Mouse (Mus musculus): ENCODE data around the gene Il17rc.

Gene Il17rc

DNA sequence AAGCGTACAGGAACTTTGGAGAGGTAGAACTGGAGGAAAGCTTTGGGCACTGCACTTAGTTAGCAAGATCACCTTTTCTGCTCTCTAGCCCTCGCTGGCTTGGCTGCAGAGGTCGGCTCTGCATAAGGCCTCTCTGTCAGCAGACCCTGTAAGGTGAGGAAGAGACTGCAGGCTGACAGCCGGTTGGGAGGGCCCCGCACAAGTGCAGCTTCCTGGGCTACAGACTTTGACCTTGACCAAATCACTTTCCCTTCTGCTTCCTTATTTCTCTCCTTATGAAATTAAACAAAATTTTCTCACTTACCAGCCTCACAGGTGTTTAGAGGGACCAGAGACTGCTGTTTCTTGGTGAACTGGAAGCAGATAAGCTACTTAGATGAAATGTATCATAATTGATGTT is 16.2 kb upstream of the Il17rc start:
- in situ Hi-C loops (cut with MboI, MseI) = no loop called here

DNA sequence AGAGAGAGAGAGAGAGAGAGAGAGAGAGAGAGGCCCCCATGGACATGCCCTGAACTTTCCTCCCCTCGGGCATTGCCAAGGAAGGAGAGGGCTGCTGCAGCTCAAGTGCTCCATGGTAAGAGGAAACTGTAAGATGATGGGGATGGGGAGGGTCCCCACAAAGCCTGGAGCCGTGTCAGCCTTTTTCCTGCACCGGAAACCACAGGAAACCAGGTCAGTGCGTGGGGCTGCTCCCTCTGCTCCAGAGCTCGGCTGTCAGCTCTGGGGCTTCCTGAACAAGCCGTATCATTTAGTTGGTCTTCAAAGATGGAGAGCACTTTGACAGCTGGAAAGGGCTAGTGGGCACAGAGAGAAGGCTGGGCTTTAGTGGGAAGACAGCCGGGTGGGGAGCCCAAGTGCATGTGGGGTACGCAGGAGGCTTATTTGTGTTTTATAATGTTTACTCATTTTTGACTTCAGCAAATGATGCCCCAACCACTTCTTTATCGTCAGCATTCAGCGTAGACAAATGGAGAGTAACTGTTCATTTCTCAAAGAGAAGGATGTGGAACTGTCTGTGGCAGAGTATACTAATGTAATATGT is 13.2 kb upstream of the Il17rc start, which contains the start of gene Il17re:
Il17re (plus strand) TSS at position 533 of the 583 bp plus-strand sequence.
- in situ Hi-C loops (cut with MboI, MseI) = no loop called here

DNA sequence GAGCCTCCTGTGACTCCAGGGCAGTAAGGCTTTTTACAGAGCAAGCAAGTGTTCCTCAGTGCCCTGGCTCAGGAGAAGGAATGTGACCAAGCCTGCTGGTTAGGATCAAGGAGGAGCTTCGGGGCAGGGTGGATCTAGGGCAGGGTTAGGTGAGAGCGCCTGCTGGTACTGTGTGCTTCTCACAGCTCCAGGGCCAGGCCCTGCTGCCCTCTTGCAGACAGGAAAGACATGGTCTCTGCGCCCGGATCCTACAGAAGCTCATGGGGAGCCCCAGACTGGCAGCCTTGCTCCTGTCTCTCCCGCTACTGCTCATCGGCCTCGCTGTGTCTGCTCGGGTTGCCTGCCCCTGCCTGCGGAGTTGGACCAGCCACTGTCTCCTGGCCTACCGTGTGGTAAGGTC is 12.6 kb upstream of the Il17rc start:
- in situ Hi-C loops (cut with MboI, MseI) = no loop called here

DNA sequence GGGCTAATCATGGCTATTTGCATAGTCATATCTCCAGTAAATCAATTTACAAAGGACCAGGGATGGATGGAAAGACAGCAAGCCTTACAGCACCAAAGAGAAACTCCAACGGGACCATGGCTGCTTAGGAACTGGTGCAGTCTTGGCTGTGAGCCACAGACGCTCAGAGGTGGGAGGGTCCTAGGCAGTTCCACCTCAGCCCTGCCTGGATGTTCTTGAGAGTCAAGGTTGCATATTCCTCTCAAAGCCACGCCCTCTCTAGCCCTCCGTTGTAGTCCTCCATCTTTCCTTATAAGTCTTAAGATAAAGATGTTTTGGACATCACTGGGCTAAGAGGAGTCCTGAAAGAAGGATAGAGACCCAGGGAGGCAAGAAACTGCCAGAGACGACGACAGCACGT is 7.2 kb upstream of the Il17rc start:
- in situ Hi-C loops (cut with MboI, MseI) = no loop called here

DNA sequence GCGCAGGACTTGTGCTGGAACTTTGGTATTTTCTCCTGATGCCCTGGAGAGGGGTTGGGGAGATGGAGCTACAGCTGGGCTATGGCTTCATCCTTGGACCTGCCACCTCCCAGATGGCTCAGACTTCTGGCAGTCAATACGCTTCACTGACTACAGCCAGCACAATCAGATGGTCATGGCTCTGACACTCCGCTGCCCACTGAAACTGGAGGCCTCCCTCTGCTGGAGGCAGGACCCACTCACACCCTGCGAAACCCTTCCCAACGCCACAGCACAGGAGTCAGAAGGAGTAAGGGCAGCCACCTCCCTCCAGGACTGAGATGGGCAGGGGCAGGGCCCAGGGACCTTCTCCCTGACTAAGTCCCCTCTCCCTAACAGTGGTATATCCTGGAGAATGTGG is 5.6 kb upstream of the Il17rc start:
- in situ Hi-C loops (cut with MboI, MseI) = no loop called here

DNA sequence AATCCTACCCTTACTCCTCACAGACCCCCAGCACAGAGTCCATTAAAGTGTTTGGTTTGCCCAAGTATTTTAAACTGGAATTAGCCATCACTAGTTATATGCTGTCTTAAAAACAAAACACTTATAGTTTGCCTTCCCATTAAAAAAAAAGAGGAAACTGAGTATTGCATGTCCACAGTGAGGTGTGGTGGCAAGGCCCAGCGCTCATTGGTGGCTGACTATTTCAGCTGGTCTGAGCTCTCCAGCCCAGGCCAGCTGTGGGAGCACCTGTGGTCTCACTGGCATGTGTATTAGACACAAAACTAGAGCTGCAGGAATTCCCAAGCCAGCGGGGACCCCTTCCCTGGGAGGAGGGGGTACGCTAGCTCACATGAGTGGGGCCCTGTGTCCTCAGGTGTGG is 2.7 kb upstream of the Il17rc start:
- in situ Hi-C loops (cut with MboI, MseI) = no loop called here

DNA sequence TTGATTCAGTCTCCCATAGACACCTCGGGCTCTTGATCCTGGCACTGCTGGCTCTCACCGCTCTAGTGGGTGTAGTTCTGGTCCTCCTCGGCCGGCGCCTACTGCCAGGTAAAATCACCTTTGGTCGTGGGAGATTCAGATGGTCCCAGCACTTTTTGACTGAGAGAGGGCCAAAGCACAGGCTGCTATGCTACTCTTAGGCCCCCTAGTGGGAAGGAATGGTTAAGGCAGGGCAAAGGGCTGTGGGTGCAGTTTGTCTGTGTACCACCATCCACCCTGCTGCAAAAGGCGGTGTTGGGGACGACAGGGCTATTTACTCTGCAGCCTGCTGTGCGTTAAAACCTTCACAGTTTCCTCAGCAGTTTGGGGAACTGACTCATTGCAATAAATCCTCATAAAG is 2.2 kb upstream of the Il17rc start:
- in situ Hi-C loops (cut with MboI, MseI) = no loop called here

DNA sequence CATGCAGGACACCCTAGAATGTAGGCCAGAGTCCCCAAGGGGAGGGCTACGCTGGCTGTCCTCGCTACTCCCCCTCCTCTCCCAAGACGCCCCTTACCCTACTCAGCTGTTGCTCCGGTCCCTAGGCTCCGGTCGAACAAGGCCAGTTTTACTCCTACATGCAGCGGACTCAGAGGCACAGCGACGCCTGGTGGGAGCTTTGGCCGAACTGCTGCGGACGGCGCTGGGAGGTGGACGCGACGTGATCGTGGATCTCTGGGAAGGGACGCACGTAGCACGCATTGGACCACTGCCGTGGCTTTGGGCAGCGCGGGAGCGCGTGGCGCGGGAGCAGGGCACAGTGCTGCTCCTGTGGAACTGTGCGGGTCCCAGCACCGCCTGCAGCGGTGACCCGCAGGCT is 1.8 kb upstream of the Il17rc start:
- in situ Hi-C loops (cut with MboI, MseI) = no loop called here

DNA sequence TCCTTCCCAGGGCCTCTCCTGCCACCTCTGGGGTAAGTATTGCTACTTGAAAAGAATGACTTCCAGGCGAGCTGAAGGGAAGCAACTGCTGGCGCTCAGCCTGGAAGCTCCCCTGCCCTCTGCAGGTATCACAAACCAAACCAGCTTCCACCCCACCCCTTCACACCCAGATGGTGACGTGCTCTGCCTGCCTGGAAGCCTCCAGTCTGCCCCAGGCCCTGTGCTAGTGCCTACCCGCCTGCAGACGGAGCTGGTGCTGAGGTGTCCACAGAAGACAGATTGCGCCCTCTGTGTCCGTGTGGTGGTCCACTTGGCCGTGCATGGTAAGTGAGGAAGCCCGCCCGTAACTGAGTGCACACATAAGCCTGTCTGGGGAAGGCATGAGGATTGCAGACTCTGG is 834 bp downstream of the Il17rc start:
- in situ Hi-C loops (cut with MboI, MseI) = no loop called here

DNA sequence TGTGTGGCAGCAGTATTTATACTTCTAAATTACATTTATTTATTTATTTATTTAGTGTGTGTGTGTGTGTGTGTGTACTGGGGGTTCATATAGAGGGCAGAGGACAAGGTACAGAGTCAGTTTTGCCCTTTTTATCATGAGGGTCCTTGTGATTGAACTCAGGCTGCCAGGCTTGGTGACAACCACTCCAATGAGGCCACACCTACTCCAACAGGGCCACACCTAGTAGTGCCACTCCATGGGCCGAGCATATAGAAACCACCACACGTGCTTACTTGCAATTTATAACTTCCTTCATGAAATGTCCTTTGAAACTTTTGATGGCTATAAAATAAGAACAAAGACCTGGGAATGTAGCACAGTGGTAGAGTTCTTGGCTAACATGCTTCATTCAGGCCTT is 2.0 kb downstream of the Il17rc start:
- in situ Hi-C loops (cut with MboI, MseI) = no loop called here

DNA sequence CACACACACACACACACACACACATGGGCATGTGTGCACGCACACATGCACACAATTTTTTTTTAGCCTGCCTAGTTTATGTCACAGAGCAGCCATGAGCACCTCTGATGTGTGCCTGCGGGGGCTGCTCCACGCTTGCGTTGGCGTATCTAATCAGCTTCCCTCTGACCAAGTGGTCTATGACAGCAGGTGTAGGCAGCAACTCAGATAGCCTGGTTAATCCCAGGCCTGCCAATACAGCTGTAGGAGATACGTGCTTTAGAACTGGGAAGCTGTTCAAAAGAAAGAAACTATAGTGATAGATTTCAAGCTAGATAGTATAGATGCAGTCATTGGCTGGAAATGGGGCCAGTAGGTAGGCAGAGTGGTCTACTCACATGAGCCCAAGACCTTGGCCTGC is 2.5 kb downstream of the Il17rc start:
- in situ Hi-C loops (cut with MboI, MseI) = no loop called here

DNA sequence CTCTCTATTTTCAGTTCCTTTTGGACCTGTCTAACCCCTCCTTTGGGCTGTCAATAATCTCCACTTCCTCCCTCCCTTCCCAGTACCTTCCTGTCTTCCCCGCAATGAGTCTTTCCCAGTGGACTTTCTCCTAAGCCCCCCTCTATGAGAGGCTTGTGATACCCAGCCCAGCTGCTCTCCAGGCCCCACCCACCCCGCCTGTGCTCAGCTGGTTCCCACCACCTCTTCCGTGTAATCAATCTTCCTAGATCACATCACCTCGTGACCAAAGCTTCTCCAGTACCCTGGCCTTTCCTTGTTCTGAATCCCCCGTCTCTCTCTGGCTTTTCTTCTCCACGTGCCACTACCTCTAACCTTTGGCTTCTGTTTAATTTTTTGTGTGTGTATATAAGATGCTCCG is 6.1 kb downstream of the Il17rc start:
- in situ Hi-C loops (cut with MboI, MseI) = no loop called here

DNA sequence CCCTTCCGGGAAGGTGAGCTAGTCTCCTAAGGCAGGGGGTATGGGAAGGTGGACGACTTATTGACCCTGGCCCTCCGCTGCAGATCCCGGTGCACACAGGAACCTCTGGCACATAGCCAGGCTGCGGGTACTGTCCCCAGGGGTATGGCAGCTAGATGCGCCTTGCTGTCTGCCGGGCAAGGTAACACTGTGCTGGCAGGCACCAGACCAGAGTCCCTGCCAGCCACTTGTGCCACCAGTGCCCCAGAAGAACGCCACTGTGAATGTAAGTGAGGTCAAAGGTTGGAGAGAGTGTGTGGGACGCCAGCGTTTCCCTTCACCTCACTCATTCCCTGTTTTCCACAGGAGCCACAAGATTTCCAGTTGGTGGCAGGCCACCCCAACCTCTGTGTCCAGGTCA is 7.7 kb downstream of the Il17rc start:
- in situ Hi-C loops (cut with MboI, MseI) = no loop called here

DNA sequence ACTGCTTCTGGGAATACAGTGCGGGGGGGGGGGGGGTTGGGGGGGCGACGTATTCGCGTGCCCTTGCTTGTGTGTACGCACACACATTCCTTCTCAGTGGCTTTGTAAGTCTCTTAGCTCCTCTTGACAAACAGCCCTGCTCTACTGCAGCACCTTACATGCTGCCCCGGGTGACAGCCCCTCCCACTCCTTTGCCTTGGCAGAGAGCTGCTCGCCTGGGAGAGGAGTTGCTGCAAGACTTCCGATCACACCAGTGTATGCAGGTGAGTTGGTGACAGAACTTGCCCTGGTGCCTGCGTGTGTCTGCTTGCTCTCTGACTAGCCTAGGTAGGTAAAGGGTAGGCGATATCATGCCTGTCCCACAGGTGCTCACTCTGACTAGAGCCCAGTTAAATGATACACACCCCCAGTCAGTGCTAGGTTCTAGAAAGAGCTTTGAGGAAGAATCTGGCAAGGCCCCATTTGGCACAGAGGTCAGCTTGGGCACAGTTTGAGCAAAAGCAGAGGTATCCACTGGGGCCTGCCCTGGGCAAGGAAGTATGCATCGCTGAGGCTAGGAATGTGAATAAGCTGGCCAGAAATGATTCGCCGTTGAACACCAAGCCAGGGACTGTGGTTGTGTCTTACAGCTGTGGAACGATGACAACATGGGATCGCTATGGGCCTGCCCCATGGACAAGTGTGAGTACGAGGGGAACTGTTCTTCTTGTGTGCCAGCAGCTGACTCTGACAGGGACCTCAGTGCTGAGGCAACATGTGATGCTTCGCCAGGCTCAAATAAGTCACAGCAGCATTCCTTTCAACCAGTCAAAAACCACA is 9.5 kb downstream of the Il17rc start:
- in situ Hi-C loops (cut with MboI, MseI) = no loop called here

DNA sequence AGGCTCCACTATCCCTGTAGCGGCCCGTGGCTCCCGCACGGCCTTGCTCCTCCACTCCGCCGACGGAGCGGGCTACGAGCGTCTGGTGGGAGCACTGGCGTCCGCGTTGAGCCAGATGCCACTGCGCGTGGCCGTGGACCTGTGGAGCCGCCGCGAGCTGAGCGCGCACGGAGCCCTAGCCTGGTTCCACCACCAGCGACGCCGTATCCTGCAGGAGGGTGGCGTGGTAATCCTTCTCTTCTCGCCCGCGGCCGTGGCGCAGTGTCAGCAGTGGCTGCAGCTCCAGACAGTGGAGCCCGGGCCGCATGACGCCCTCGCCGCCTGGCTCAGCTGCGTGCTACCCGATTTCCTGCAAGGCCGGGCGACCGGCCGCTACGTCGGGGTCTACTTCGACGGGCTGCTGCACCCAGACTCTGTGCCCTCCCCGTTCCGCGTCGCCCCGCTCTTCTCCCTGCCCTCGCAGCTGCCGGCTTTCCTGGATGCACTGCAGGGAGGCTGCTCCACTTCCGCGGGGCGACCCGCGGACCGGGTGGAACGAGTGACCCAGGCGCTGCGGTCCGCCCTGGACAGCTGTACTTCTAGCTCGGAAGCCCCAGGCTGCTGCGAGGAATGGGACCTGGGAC is 11.4 kb downstream of the Il17rc start:
- in situ Hi-C loops (cut with MboI, MseI) = no loop called here

DNA sequence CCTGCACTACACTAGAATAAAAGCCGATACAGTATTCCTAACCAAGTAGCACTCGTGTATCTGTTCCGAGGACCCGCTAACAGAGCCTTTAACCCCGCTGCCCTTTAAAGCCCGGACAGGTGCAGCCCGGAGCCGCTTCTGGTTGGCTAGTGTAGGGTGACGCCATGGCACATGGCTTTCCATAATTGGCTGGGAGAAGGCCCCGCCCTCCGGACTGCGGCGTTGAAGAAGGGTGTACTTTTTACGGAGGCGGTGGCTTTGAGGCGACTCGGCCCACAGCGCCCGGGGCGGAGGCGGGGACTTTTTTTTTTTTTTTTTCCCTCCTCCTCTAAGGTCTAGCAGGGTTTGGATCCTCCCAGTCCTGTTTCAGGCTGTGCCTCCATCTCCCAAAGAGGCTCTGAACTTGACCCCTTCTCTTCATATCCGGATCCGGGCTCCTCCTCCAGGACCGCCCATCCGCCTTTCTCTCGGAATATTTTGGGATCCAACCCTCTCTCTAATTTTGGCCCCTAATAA is 11.9 kb downstream of the Il17rc start, which contains the start of gene Creld1:
Creld1 (plus strand) TSS at position 198 of the 516 bp plus-strand sequence.
- in situ Hi-C loops (cut with MboI, MseI) = no loop called here

DNA sequence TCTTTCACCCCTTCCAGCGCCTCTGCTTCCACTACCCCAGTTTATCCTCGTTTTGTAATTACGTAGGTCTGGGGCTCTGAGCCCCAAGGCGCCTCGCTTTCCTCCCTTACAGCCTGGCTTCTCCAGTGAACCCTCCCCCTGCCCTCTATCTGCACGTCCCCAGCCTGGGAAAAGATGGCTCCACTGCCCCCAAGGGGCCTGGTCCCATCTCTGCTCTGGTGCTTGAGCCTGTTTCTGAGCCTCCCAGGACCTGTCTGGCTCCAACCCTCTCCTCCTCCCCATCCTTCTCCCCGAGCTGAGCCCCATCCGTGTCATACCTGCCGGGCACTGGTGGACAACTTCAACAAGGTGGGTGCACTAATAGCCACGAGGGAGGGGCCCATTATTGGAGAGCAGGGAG is 12.5 kb downstream of the Il17rc start:
- in situ Hi-C loops (cut with MboI, MseI) = no loop called here

DNA sequence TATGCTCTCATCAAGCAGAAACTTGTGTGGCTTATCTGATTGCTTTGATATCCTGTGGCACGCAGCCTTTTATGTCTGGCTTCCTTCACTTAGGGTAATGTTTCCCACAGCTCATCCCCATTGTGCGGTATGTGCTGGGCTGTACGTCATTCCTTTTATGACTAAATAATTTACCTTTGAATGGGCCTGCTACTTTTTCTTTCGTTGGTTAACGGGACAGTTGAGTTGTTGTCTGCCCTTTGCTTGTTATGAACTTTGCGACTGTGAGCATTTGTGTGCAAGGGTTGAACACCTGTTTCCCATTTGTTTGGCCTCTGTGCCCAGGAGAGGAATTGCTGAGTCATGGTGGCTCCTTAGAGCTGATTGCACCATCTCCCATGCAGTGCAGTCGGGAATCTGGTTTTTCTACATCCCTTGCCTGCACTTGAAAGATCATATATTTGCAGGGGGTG is 15.9 kb downstream of the Il17rc start:
- in situ Hi-C loops (cut with MboI, MseI) = no loop called here

DNA sequence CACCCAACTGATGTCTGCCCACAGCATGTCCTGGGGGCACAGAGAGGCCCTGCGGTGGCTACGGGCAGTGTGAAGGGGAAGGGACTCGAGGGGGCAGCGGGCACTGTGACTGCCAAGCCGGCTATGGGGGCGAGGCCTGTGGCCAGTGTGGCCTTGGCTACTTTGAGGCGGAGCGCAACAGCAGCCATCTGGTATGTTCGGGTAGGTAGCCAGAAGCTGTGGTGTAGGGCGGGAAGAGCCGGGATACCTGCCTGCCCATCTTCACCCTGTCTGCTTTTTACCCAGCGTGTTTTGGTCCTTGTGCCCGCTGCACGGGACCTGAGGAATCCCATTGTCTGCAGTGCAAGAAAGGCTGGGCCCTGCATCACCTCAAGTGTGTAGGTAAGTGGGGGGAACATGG is 18.2 kb downstream of the Il17rc start:
- in situ Hi-C loops (cut with MboI, MseI) = no loop called here

DNA sequence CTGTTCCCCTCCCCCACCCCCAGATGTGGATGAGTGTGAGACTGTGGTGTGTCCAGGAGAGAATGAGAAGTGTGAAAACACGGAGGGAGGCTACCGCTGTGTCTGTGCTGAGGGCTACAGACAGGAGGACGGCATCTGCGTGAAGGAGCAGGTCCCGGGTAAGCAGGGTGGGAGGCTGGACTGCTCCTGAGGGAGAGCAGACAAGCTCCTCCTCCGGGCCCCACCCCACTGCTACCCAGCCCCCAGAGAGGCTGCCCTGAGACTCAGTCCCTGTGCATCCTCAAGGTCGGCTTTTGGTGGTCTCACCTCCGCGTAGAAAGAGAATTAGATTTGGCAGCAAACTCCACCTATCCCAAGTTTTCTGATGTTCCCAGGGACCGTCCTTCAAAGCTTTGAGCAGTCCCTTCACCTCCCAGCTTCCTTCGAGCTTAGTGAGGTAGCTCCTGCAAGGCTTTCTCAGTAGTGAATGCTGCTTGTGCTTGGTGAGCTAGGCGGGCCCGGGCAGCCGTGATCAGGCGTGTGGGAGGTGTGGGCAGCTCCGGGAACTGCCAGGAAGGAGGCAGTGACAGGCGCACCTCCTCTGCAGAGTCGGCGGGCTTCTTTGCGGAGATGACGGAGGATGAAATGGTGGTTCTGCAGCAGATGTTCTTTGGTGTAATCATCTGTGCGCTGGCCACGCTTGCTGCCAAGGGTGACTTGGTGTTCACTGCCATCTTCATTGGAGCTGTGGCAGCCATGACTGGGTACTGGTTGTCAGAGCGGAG is 21.1 kb downstream of the Il17rc start:
- in situ Hi-C loops (cut with MboI, MseI) = loop anchor here (5.0 kb wide), 1 partner anchor 45 kb away; no protein-coding TSS in a partner anchor

DNA sequence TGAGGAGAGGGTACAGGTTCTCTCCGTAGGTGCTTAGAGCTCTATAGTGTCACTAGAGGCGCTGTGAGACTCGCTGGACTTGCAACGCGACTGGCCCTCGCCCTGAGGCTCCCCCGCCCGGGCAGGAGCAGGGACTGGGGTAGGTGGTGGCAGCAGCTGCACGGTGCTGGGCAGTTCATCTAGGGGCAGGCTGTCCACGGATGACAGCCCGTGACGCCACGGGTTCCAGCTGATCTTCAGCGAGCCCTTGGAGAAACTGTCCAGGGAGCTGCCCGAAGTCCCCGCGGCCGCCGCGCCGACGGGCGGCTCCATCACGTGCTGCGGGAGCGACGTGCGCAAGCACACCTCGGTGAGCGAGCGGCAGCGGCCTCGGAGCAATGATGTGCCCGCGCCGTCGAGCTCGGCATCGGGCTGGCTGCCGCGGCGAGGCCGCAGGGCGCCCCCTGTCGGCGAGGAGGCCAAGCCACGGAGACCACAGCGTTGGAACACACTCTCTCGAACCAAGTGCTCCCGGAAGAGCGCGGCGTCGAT is 23.1 kb downstream of the Il17rc start:
- in situ Hi-C loops (cut with MboI, MseI) = loop anchor here (5.0 kb wide), 1 partner anchor 47 kb away; no protein-coding TSS in a partner anchor
